Mouse (Mus musculus) layer of hippocampus, adult 18-20 months (tissue): ENCODE measurements around the gene Elk3. TPM values are rescaled to one million over a fixed set of nuclear protein-coding genes. Genes with fewer than 3 reads are reported as not detected.

Experiments used
- DNase-seq, 2 experiments: peaks; one replicate each; pipeline ENCODE4 v3.0.0; 2022; ENCODE audit warnings: low spot score in 2 of 2
- total RNA-seq, 2 experiments: library from RNA; stranded (reverse); gene quantifications; 2 replicates each; pipeline ENCODE4 v1.2.3; 2021

The Elk3 gene
- total RNA-seq, 2 experiments from 2014 or later, result 6.6 to 8.4 TPM

- DNase-seq, result no peak
Measured at GRCm38 (mm10) chr10:93270889-93271460, 40.0 kb downstream of the Elk3 start.

- no peak for DNase-seq
Measured at GRCm38 (mm10) chr10:93269744-93270143, 41.2 kb downstream of the Elk3 start.

DNA sequence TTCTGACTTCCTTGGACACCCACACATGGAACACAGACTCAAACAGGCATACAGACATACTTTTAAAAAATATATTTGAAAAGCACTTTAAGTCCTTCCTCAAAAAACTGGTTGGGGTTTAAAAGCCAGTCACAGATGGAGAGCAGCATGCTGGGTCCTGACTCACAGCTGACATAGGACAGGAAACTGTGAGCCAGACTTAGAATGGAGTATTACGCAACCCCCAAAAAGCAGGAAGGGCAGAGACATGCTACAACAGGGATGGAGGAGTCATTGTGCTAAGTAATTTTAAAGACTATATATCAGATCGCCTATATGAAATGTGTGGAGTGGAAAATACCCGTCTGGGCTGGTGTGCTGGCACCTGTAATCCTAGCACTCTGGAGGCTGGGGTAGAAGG lies 42.6 kb downstream of the Elk3 start:
- DNase-seq, result no peak

DNA sequence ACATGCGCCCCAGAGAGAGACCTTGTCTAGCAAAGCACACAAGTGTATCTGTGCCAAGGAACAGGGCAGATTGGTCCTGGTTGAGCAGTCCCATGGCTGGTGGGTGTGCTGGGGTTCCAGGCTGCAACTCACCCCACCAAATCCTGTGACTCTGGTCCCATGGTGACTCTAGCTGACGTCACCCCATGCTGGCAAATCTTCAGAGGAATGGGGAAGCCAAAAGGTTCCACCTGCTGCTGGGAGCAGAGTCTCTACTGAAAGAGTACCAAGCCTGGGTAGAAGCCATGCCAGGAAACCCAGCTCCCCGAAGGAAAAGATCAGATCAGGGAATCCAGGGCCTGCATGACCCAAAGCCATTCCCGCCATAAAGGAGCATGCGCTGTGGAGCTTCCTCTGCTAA lies 43.4 kb downstream of the Elk3 start:
- DNase-seq, result no peak

- DNase-seq, result no peak
Measured at GRCm38 (mm10) chr10:93266521-93266920, 44.4 kb downstream of the Elk3 start.

DNA sequence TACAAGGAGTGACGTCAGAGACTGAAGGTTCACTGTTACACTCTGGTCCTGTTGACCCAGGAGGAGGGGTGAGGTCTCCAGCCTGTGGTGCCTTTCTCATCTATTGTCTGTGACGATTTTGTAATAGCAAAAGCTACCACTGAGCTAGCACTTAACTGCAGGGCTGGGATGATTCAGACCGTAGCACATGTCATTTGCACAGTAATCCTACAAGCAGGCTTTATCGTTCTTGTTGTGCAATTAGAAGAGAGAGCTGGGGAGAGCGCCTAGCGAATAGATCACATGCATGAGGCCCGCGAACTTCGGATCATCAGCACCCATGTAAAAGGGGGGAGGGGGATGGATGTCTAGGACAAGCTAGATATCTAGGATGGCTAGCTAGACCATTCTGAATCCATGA lies 45.1 kb downstream of the Elk3 start:
- DNase-seq, result no peak

GRCm38 (mm10) chr10:93264001-93264400 lies 46.9 kb downstream of the Elk3 start:
- DNase-seq, result no peak

GRCm38 (mm10) chr10:93263431-93263830 lies 47.5 kb downstream of the Elk3 start:
- peak in 1 of 2 experiments; percentile 55 for DNase-seq

- DNase-seq, result no peak
Measured at GRCm38 (mm10) chr10:93261981-93262499, 48.9 kb downstream of the Elk3 start.

- peak in 1 of 2 experiments; percentile 57 for DNase-seq
Measured at GRCm38 (mm10) chr10:93261132-93261980, 49.6 kb downstream of the Elk3 start.

GRCm38 (mm10) chr10:93259826-93260225 lies 51.1 kb downstream of the Elk3 start:
- no peak for DNase-seq

DNA sequence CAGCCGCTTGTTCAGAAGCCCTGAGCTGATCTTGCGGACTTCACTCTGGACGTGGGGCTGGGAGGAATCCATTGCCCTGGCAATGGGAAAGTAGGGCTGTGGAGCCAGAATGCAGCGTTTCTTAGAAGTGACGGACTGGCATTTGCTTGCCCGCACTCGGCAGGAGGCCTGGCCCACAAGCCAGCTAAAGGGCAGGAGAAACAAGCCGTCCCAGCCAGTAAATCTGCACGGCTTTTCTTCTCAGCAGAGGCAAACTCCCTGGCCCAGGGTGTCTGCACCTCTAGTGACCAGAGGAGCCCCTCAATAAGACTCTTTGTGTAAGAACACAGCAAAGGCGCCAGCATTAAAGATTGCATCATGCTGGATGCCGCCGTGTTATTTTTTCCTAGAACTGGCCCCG lies 55.6 kb downstream of the Elk3 start:
- peak in 1 of 2 experiments; percentile 64 for DNase-seq

DNA sequence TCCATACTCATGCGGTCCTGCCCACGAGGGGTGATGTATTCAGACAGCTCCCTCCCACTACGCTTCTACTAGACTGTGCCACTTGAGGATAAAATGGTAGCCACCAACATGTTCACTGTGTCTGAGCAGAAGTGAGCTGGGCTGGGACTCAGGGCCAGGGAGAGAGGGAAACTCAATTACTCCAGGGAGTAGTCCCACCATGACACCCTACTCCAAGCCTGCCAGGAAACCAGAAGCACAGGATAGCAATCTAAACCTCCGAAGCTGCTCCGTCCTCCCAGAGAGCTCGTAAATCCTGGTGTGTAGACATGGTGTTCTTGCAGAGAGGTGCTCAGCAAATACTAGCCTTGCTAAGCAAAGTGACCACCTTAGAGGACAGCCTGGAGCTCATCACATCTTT lies 57.8 kb downstream of the Elk3 start:
- DNase-seq, result no peak

GRCm38 (mm10) chr10:93252661-93253060 lies 58.3 kb downstream of the Elk3 start:
- DNase-seq, result no peak

DNA sequence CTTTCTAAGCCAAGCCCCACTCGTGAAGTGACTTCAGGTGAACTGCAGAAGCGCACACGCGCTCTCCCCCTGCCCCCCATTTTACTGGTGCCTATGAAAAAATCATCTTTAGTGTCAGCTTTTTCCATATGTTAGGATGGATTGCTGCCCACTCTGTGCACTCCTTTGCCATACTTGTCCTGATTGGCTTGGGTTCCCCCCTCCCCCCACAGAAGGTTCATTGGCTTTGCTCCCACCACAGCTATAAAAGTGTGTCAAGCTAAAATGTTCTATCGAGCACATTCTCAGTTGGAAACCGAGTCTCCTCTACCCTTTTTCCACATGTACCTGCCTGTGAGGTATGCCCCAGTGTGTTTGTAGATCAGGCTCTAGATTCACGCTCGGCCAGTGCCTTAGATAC lies 59.5 kb downstream of the Elk3 start:
- no peak for DNase-seq

- DNase-seq, result no peak
Measured at GRCm38 (mm10) chr10:93250436-93251317, 60.3 kb downstream of the Elk3 start.

DNA sequence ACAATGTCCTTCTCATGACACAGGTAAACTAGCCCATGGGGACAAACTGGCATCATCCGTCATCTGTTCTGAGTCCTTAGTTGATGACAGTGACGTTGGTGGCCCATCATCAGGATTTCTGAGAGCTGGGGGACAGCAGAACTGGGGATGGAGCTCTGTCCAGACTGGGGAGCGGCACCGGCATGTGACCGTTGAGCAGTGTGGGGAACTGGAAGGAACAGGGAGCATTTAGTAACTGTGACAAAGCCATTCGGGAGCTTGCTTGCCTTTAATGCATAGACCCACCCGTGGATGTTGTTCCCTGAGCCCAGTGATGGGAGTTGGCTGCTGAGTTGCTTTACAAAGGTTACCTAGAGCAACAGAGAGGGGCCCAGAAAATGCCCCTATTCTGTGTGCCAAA lies 61.0 kb downstream of the Elk3 start:
- DNase-seq, result no peak

DNA sequence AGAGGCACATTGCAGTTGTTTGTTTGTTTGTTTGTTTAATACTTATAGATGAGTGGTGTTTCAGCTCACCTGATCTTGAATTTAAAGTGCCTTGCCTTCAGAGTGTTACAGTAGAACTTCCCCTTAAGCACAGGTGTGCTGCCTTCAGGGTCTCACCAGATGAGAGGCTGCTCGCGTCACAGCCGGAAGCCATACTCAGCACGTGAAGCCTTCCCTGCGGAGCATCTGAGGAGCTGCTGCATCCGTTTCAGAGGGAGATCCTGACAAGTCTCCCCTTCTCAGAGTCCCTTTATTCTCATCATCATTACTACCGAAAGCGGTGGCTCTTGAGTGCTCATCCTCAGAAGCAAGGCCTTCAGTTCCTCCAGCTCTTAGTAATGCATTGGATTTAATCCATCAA lies 62.5 kb downstream of the Elk3 start:
- no peak for DNase-seq

- no peak for DNase-seq
Measured at GRCm38 (mm10) chr10:93247902-93248301, 63.0 kb downstream of the Elk3 start.

- no peak for DNase-seq
Measured at GRCm38 (mm10) chr10:93247422-93247821, 63.5 kb downstream of the Elk3 start.

- DNase-seq, result no peak
Measured at GRCm38 (mm10) chr10:93246185-93246920, 64.6 kb downstream of the Elk3 start.
